Mouse (Mus musculus) megakaryocyte-erythroid progenitor cell, adult 5-6 weeks (primary cell): ENCODE results near the gene Txndc5. TPM values are rescaled to one million over a fixed set of nuclear protein-coding genes. Genes with fewer than 3 reads are reported as not detected.

ENCODE experiments used
- ATAC-seq: replicated peaks from 2 replicates; pipeline ENCODE4 v1.8.0; 2016; ENCODE audit warnings: mild to moderate bottlenecking, inconsistent platforms; ENCODE audit not compliant: severe bottlenecking, poor library complexity, low FRiP score, low TSS enrichment
- total RNA-seq, 2 experiments: library from RNA; stranded (forward) in 1 of 2; stranded (reverse) in 1 of 2; fragments of 200-1000, 215-1000 nt in 1 of 2; fragments of >200 nt in 1 of 2; fragmentation: Nextera tagmentation in 1 of 2; gene quantifications; 2 replicates each; pipeline ENCODE4 v1.2.3; 2014 to 2017

Txndc5 gene
- total RNA-seq, 2 experiments from 2014 or later = 41.2 to 44.9 TPM

DNA sequence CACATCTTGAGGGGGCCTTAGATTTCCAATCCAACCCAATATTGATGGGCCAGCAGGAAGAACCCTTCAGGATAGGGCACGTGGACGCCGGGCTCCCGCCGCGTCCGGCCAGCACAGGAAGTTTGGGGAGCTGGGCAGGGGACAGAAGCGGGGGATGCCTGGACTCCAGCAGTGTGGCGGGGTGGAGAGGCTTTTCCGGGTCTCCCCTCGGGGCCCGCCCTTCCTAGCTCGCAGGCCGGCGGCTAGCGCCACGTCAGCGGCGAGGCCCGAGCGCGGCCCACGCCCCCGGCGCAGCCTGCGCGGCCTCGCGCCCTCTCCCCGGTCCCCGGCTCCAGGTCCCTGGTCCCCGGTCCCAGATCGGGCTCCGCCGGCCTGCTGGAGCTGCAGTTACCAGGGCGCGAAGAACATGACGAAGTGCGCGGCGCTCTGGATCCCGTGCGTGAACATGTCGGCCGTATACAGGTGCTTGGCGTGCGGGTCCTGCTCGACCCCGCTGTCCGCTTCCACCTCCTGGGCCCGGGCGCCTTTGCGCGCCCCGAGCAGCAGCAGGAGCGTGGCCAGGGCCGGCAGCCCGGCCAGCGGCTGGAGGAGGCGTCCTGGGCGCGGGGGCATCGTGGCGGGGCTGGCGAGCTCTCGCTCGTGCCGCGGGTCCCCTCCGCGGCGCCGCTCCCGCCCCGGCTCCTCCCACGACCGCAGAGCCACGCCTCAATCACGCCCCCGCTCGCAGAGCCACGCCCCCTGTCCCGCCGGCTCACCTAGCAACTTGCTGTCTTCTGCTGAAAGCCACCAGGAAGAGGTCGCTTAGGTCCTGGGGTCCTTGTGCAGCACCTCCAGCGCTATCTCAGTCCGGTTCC, 600 bp downstream of the Txndc5 start:
- peak; percentile 84 for ATAC-seq

DNA sequence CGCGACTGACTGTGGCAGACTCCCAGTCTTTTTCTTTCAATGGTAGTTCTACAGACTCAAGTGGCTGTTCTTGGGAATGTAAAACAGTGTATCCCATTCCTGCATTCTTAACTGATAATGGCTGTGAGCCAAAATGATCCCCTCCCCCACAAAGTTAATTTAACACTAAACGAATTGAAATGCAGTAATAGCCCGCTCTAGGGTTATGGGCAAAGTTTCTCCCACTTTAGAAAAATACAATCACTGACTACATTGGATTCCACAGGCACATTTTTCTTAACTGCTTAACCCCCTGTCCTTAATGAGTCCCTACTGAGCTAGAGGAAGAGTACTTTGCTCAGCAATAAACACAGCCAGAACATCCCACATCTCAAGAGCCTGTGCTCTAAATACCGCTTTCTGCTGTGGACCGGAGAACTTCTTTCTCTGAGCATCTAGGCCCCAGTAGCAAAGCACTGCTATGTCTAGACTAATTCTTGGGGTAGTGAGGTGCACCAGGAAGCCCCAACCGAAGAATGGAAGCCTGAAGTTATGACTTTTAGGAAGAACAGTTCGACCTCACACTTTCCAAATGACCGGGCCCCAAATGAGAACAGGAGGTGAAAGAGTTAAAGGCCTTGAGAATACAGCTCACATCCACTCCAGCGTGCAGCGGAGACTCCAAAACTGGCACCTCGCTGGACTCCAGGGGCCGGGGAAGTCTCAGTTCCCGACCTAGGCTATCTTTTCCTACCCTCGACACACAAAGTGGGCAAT, 1.4 kb downstream of the Txndc5 start:
- ATAC-seq = no peak; the same call in 1 of the 2 replicates

DNA sequence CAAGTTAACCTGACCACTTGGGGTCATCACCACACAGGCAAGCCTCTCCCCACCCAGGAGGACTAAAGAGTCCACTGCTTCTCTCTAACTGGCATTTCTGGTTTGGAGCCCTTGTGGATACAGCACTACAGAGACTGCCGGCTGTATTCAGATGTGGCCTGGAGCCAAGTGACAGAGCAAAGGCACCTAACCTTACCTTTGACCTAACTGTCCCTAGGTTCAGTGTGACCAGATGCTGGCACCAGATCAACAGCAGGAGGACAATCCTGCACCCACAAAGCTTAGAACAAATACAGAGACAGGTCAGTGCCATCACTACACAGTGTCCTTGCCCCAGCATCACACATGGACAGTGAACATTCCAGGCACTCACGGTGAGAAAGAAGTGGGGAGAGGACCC, 2.5 kb downstream of the Txndc5 start:
- ATAC-seq = 0 out of 2 replicates have a peak, but pooled peaks have one; percentile 10

DNA sequence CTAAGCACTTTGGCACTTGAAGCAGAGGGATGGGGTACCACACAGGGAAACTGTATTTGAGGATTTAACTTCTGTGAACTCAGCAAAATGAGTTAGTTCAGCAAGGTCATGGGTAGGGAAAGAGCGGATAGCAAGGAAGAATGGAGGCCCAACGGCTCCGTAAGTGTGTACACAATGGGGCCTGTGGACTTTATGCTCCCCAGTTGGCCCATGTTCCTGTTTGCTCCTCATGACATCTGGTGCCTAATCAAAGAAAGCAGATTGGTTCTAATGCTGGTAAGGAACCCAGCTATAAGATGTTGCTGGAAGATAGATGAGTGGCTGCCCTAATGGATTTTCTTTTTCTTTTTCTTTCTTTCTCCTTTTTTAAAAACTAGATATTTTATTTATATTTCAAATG, 3.4 kb downstream of the Txndc5 start:
- no peak for ATAC-seq

DNA sequence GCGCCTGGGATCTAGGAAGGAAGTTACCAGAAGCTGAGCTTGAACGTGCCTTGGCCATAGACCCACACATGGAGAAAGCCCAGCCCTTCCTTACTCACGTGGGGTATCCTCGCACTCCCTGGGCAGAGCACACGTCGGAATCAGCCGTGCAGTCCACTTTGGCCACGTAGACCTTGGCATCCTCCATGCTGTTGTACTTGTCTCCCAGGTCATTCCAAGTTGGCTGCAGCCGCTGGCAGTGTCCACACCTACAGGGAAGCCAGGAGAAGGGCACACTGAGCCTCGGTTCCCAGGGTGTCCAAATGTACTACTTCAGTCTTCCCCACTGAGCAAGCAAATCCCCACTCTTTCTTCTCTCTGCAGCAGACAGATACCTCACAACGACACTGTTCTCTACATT, 5.4 kb downstream of the Txndc5 start:
- ATAC-seq = no peak

DNA sequence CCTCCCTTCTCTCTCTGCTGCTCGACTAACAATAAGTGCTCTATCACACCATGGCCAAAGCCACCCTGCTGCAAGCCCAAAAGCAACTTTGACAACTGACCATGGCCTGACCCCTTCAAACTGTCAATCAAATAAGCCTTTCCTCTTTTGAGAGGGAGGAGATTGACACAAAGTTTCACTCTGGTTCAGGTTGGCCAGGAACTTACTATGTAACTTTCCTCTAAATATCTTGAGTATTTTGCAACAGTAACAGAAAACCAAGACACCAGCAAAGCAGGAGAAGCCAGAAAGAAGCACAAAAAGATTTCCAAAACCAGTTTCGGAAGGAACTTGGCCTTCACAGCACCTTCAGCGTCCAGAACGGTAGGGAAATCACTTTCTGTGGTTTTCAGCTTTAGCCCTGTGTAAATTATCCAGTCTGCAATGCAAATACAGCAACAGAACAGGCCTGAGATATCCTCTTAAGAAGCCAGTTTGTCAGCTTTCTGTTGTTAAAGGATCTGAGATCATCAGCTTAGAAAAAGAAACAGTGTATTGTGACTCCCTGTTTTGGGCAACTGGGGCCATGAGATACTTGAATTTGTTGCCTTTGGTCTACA, 6.5 kb downstream of the Txndc5 start:
- ATAC-seq = no peak

DNA sequence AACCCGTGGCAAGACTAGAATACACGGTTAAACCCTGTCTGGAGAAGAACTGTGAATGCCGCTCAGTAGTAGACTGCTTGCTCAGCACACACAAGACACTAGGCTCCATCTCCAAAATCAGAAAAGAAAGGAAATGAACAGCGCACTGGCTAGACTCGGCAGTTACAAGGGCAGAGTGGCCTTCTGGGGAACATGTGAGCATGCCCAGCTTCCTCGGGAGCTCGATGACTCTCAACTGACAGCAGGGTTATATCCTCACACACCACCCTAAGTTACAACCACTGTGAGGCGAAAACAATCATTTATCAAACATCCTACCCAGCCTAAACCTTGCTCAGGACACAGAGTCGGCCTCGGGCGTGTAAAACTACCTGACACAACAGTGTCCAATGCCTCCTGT, 8.3 kb downstream of the Txndc5 start:
- no peak for ATAC-seq

DNA sequence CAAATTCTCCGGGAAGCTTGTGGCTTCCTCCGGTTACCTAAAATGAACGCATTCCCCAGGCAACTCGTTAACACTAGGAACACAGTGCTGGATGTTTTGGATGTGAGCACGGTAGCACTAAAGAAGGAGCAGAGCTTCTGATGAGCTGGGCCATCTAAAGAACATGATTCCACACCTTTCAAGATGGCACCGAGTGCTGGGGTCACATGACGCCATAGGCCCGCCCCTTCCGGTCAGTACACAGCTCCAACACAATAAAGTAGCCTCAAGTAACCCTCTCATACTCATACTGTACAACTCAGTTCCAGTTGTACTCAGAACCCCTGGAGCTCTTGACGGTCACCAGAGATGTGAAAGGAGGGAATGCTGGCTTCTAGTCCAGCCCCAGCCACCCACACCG, 12.0 kb downstream of the Txndc5 start:
- no peak for ATAC-seq

DNA sequence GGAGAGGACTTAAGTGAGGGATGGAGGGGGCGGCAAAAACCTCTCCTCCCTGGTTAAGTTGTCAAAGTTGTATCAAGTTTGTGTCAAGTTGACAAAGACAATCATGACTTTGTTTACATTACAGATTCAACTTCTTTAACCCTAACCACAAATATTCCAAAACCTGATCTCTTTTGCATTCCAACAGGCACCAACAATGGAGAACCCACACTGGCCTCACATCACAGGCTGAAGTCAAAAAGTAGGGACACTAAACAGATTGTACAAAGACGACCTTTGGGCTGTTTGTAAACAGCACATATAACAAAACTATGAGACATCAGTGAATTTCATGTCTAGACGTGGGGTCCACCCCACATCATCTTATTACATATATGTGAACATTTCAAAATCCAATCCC, 12.8 kb downstream of the Txndc5 start:
- no peak for ATAC-seq

DNA sequence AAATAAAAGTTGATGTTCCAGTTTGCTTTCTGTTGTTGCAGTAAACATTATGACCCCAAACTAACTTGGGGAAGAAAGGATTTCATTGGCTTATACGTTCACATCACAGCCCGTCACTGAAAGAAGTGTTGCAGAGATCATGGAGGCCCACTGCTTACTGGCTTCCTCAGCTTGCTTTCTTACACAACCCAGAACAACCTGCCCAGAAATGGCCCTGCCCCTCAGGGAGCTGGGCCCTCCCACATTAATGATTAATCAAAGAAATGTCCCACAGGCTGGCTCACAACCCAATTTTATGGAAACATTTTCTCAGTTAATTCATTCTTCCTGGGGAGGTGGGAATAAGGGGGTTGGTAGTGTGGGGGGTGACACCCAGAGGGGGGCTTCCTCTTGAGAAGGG, 13.2 kb downstream of the Txndc5 start:
- ATAC-seq = no peak

DNA sequence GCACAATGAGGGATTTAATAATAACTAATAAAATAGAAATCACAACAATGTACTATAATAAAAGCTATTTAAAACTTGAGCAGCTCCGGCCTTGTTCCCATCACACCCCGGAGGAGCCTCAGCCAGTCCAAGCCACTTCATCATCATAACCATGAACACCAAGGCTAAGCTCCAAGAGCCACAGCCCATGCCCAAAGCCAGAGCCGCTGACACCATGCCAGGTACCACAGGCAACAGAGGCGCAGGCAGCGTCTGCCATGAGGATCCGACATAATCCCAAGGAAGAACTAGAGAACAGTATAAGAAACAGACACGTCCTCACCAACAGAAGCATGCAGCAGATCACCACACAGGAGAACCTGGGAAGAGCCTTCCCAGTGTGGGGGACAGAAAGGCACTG, 14.7 kb downstream of the Txndc5 start:
- no peak for ATAC-seq

DNA sequence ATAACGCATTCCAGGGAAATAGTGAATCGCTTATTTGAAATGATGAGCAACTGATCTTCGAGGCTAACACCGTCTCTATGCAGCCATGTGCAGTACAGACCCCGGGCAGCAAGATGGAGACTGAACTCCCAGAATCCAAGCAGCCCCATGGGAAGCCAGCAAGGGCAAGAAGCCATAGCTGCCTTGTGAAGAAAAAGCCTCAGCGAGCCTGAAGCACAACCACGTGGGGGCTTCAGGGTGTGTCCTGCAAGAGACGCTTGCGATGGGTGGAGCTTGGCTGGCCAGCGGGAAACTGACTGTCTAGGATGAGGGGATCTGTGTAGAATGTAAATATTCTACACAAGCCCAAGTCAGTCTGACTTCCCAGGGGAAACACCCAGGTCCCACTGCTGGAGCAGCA, 16.6 kb downstream of the Txndc5 start:
- no peak for ATAC-seq

DNA sequence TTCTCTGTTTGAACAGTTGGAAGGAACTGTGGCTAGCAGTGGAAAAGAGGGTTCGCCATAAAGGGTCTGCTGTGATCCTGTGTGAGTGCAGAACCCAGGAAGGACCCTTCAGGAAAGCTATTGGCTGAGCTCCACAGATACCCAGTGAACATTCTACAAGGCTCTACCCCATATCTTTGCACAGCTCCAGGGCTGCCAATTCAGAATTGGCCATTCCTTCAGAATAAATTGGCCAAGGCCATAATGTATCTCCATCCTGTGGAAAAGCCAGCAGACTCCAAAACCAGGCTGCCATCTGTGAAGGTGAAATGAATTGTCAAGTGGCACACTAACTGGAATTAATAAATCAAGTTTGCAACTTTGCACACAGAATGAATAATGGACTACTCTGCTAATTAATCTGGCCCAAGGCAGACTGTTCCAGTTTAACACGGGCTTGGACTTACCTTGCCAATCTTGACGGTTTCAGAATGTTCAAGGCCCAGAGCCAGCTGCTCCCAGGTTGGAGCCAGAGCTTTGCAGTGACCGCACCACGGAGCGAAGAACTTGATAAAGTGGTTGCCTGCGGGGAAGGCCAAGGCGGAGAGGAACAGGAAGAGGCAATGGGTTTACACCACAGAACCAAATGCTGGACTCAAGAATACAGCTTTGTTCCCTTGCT, 18.8 kb downstream of the Txndc5 start:
- no peak for ATAC-seq

DNA sequence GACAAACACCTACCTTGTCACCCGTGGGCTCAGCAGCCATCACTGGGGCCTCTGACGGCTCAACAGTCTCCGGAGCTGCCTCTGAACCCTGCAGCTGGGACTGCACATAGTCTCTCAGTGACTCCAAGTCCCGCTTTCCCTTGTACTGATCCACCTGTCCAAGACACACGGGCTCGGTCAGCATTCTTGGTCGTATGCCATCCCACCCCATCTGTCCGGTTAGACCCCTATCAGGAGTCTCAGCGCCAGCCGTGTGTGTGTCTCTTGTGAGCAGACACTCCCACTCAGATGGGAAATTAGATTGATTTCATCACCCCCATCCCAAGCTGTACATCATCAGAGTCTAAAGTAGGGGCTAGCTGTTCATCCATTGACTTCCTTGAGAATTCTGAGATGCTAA, 21.7 kb downstream of the Txndc5 start:
- no peak for ATAC-seq

DNA sequence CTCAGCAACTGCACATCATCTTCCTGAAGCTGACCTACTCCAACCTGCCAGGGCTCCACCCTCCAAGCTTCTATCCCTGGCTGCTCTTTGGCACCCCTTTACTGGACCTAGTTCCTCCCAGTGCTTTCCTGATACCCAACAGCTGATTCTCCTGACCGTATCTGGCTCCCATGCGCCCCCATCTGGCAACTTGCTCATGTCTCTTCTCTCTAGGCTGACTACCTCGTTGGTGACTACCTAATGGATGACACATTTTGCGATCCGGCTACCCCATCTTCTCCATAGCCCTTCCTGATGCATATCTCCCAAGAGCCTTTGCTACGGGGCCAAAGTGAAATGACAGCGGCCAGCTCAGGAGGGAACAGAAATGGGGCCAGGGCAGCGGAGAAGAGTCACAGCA, 22.3 kb downstream of the Txndc5 start:
- ATAC-seq = no peak

DNA sequence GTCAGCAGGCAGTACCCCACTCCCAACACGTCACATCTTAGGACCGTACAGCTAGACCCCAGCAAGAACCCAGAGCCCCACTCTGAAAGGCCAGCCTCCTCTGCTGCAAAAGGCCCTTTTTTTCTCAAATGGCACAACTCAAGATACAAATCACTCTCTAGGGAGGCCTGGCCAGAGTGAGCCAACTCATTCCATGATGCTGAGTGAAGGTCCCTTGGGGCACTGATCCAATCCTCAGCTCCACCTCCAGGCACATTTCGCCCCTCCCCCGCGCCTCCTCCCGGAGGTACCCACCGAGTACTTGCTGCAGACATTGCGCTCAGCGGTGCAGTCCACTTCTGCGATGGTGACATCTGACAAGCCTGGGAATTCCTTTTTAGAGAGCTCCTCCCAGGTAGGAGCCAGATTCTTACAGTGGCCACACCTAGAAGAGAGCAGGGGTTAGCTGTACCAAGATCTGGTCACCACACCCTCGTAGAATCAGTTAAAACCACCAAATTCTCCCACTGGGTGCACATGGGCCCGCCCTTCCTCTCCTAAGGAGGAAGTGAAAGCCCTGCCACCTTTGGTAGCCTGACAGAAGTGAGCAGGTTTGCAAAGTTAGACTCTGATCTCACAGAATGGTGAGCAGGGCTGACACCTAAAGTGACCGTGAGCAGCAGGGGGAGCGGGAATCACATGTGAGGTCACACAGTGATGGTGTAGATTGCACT, 25.3 kb downstream of the Txndc5 start:
- ATAC-seq = peak; percentile 69

DNA sequence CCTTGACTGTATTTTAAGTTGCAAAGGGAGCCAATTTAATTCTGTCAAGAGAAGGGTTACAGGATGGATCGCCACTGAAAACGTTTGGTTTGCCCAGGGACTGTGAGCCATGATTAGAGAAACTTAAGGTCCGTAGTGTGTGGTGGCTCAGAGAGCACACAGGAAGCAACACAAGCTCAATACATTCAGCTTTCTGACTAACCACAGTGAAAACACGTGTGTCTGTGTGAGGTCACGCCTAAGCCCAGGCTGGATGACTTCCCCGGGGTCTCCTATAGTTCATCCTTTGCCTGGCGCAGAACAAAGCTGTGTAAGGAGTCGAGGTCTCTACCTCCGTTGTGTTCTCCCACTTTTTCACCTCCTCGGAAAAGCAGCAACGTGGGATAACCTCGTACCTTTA, 27.3 kb downstream of the Txndc5 start:
- no peak for ATAC-seq

DNA sequence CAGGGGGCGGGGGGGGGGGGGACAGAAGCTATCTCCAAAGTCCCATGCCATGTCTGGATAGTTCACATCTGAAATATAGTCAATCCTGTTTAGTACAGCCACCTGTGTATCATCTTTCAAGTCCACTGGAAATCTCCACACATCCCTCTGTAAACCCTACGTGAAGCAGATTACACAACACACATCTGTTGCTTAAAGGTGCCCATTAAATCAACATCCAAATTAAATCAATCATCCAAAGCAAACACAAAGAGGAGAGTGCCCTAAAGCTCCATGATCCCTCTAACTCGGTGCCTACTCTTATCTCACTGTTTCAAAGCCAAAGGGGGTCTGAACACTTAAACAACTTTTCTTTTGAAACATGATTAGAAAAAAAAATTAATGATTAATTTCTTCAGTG, 31.9 kb downstream of the Txndc5 start:
- no peak for ATAC-seq

DNA sequence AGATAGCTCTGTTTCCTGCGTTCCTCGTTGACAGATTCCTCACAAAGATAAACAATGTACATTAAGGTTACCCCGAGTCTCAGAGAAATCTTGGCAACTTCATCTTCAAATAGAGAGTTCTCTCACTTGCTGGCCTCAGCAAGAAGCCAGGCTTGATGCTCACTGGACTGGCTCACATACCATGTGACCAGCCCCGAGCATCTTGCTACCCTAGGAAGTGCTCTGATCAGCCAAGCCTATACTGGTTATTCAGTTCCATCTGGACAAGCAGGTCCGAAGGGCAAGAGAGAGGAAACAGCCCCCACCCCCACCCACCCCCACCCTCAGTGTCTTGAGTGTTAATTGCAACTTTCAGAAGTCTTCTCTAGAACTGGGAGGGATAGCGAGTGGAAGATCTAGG, 41.9 kb downstream of the Txndc5 start:
- ATAC-seq = no peak
